Mouse (Mus musculus): ENCODE measurements around the gene Cyth3. TPM values are rescaled to one million over a fixed set of nuclear protein-coding genes. Genes with fewer than 3 reads are reported as not detected.

The Cyth3 gene
- 35.7 and 64.9 TPM in 2 replicates for polyA plus RNA-seq (2014; fragmentation: Nextera tagmentation; extraction: Ambion mirVana)

GRCm38 (mm10) chr5:143621893-143622622 lies at the start of gene Cyth3:
Gene Cyth3 (plus strand): TSS chr5:143622447.
- Histone ChIP-seq H3K4me3 (ENCODE audit: low read length) (peak within 1 kb of the TSS; percentile 93), H3K4me2 (replicated peaks; ENCODE audit: low read depth, low read length) (peak within 1 kb of the TSS; percentile 53), H3K27ac (ENCODE audit: low read depth, low read length) (peak within 1 kb of the TSS; percentile 76), H3K36me3 (ENCODE audit: control insufficient read depth, insufficient read depth, low read length) (no peaks in the 10 kb centered on the region), H3K9ac (ENCODE audit: low read depth, low read length) (peak within 1 kb of the TSS; percentile 89), H3K4me1 (ENCODE audit: control insufficient read depth, insufficient read depth, low read length) (peaks cover 47% of the 10 kb centered on the region), H3K9me3 (ENCODE audit: control insufficient read depth, low read length) (no peaks in the 10 kb centered on the region), H3K27me3 (ENCODE audit: control insufficient read depth, insufficient read depth, low read length) (no peaks in the 10 kb centered on the region)
- WGBS, result 7% methylated on average over 46 of the region's 46 CpGs
- peak; percentile 90 for ATAC-seq (ENCODE audit: low FRiP score, low TSS enrichment)

- no peak for ATAC-seq (ENCODE audit: low FRiP score, low TSS enrichment)
- 94% methylated on average over 4 of the region's 4 CpGs for WGBS
- Histone ChIP-seq H3K4me2 (replicated peaks; ENCODE audit: low read depth, low read length) (no peak overlapping the region), H3K4me3 (ENCODE audit: low read length) (no peak overlapping the region), H3K27me3 (ENCODE audit: control insufficient read depth, insufficient read depth, low read length) (no peaks in the 10 kb centered on the region), H3K9ac (ENCODE audit: low read depth, low read length) (no peak overlapping the region), H3K36me3 (ENCODE audit: control insufficient read depth, insufficient read depth, low read length) (no peaks in the 10 kb centered on the region), H3K4me1 (ENCODE audit: control insufficient read depth, insufficient read depth, low read length) (0 out of 2 replicates have a peak, but pooled peaks cover 4% of the 10 kb centered on the region), H3K27ac (ENCODE audit: low read depth, low read length) (no peak overlapping the region), H3K9me3 (ENCODE audit: control insufficient read depth, low read length) (no peaks in the 10 kb centered on the region)
These were observed 49.2 kb upstream of the Cyth3 start for GRCm38 (mm10) chr5:143573067-143573466.

DNA sequence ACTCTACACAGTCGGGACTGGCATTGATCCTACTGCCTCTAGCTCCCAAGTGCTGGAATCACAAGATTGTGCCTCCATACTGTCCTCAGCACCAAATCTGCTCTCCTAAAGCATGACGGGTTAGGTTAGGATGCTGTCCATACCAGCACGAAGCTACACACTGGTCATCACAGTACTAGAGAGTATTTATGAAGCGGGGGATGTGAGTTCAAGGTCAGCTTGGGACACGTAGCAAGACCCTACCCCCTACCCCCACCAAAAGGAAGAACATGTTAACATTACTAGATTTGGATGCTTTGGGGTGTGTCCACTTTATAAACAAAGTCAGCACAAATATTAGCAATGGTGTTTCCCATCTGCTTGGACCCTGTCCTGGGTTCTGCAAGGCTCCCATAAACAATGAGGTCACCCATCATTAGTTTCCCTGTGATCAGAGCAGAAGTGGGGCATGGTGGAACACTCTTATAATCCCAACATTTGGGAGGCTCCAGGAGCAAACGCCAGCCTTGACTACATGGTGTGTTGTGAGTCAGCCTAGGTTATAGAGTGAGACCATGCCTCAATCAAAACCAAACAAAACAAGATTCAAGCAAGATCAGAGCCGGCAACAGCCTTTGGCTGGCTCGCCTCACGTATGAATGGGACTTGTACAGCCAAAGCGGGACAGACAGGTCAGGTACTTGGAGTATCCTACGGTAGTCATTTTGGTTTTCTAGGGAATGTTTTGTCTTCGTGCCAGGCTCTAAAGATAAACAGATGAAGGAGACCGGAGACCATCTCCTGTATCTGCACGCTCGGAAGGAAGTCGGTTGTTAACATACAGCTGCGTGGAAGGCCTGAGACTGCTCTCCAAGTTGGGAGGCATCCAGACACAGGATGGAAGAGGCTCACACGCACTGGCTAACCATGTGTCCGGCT lies 47.7 kb upstream of the Cyth3 start:
- Histone ChIP-seq H3K27me3 (ENCODE audit: control insufficient read depth, insufficient read depth, low read length) (no peaks in the 10 kb centered on the region), H3K27ac (ENCODE audit: low read depth, low read length) (no peak overlapping the region), H3K9me3 (ENCODE audit: control insufficient read depth, low read length) (no peaks in the 10 kb centered on the region), H3K9ac (ENCODE audit: low read depth, low read length) (no peak overlapping the region), H3K36me3 (ENCODE audit: control insufficient read depth, insufficient read depth, low read length) (no peaks in the 10 kb centered on the region), H3K4me2 (replicated peaks; ENCODE audit: low read depth, low read length) (no peak overlapping the region), H3K4me1 (ENCODE audit: control insufficient read depth, insufficient read depth, low read length) (0 out of 2 replicates have a peak, but pooled peaks cover 4% of the 10 kb centered on the region), H3K4me3 (ENCODE audit: low read length) (no peak overlapping the region)
- no peak for ATAC-seq (ENCODE audit: low FRiP score, low TSS enrichment)
- 76% methylated on average over 19 of the region's 19 CpGs for WGBS

- peak; percentile 61; the same call in 1 of the 2 replicates for ATAC-seq (ENCODE audit: low FRiP score, low TSS enrichment)
- 0 out of 2 replicates have a peak, but pooled peaks cover 7% of the 10 kb centered on the region for H3K4me1 ChIP-seq (ENCODE audit: control insufficient read depth, insufficient read depth, low read length)
- H3K36me3 ChIP-seq (ENCODE audit: control insufficient read depth, insufficient read depth, low read length), result no peaks in the 10 kb centered on the region
- H3K27ac ChIP-seq (ENCODE audit: low read depth, low read length), result no peak overlapping the region
- no peaks in the 10 kb centered on the region for H3K27me3 ChIP-seq (ENCODE audit: control insufficient read depth, insufficient read depth, low read length)
- no peak overlapping the region for H3K4me3 ChIP-seq (ENCODE audit: low read length)
- H3K9ac ChIP-seq (ENCODE audit: low read depth, low read length), result no peak overlapping the region
- no peak overlapping the region for H3K4me2 ChIP-seq (replicated peaks; ENCODE audit: low read depth, low read length)
- no peaks in the 10 kb centered on the region for H3K9me3 ChIP-seq (ENCODE audit: control insufficient read depth, low read length)
- WGBS, result 63% methylated on average over 10 of the region's 10 CpGs
These were observed 42.6 kb upstream of the Cyth3 start for GRCm38 (mm10) chr5:143579537-143580203.

GRCm38 (mm10) chr5:143580982-143581381 lies 41.3 kb upstream of the Cyth3 start:
- no peaks in the 10 kb centered on the region for H3K9me3 ChIP-seq (ENCODE audit: control insufficient read depth, low read length)
- H3K4me3 ChIP-seq (ENCODE audit: low read length), result no peak overlapping the region
- no peak overlapping the region for H3K9ac ChIP-seq (ENCODE audit: low read depth, low read length)
- 0 out of 2 replicates have a peak, but pooled peaks cover 7% of the 10 kb centered on the region for H3K4me1 ChIP-seq (ENCODE audit: control insufficient read depth, insufficient read depth, low read length)
- H3K27ac ChIP-seq (ENCODE audit: low read depth, low read length), result no peak overlapping the region
- no peaks in the 10 kb centered on the region for H3K27me3 ChIP-seq (ENCODE audit: control insufficient read depth, insufficient read depth, low read length)
- no peaks in the 10 kb centered on the region for H3K36me3 ChIP-seq (ENCODE audit: control insufficient read depth, insufficient read depth, low read length)
- no peak overlapping the region for H3K4me2 ChIP-seq (replicated peaks; ENCODE audit: low read depth, low read length)
- no peak for ATAC-seq (ENCODE audit: low FRiP score, low TSS enrichment)
- WGBS, result 89% methylated on average over 2 of the region's 2 CpGs

- no peak overlapping the region for H3K4me2 ChIP-seq (replicated peaks; ENCODE audit: low read depth, low read length)
- no peak overlapping the region for H3K27ac ChIP-seq (ENCODE audit: low read depth, low read length)
- H3K27me3 ChIP-seq (ENCODE audit: control insufficient read depth, insufficient read depth, low read length), result no peaks in the 10 kb centered on the region
- 0 out of 2 replicates have a peak, but pooled peaks cover 7% of the 10 kb centered on the region for H3K4me1 ChIP-seq (ENCODE audit: control insufficient read depth, insufficient read depth, low read length)
- no peak for ATAC-seq (ENCODE audit: low FRiP score, low TSS enrichment)
- H3K9me3 ChIP-seq (ENCODE audit: control insufficient read depth, low read length), result no peaks in the 10 kb centered on the region
- no peak overlapping the region for H3K4me3 ChIP-seq (ENCODE audit: low read length)
- no peaks in the 10 kb centered on the region for H3K36me3 ChIP-seq (ENCODE audit: control insufficient read depth, insufficient read depth, low read length)
- 87% methylated on average over 8 of the region's 8 CpGs for WGBS
- H3K9ac ChIP-seq (ENCODE audit: low read depth, low read length), result no peak overlapping the region
These were observed 40.4 kb upstream of the Cyth3 start for GRCm38 (mm10) chr5:143581874-143582273.

DNA sequence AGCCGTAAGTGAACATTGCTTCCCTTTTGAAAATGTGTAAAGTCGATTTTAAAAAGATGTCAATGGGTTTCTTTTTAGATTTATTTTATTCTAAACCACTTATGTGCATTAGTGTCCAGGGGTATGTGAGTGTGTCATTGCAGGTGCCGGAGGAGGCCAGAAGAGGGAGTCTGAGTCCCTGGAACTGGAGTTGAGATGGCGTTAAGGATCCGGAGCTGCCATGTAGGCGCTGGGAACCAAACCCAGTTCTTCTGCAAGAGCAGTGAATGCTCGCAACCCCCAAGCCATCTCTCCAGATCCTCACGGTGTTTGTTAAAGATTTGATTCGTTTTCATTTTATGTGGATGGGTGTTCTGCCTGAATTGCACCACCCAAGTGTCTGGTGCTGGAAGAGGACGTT lies 39.2 kb upstream of the Cyth3 start:
- 95% methylated on average over 10 of the region's 10 CpGs for WGBS
- Histone ChIP-seq H3K27me3 (ENCODE audit: control insufficient read depth, insufficient read depth, low read length) (no peaks in the 10 kb centered on the region), H3K4me2 (replicated peaks; ENCODE audit: low read depth, low read length) (no peak overlapping the region), H3K9me3 (ENCODE audit: control insufficient read depth, low read length) (no peaks in the 10 kb centered on the region), H3K4me1 (ENCODE audit: control insufficient read depth, insufficient read depth, low read length) (0 out of 2 replicates have a peak, but pooled peaks cover 7% of the 10 kb centered on the region), H3K27ac (ENCODE audit: low read depth, low read length) (no peak overlapping the region), H3K9ac (ENCODE audit: low read depth, low read length) (no peak overlapping the region), H3K36me3 (ENCODE audit: control insufficient read depth, insufficient read depth, low read length) (no peaks in the 10 kb centered on the region), H3K4me3 (ENCODE audit: low read length) (no peak overlapping the region)
- no peak for ATAC-seq (ENCODE audit: low FRiP score, low TSS enrichment)

DNA sequence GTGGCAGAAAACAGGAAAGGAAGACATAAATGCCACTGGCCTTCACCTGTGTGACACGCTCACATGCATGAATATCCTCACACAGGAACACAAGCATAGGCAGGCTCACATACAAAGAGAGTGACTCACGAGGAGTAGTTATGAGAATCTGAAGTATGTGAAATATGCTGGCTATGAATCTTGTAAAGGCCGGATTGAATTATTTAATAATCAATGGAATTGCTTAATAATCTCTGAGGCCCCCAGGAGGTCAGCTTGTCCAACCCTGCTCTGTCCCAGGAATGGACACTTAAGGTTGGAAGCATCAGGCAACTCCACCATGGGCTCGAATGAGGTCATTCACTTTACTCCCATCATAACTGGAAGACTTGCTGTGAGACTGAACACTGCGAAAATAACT lies 37.3 kb upstream of the Cyth3 start:
- no peaks in the 10 kb centered on the region for H3K36me3 ChIP-seq (ENCODE audit: control insufficient read depth, insufficient read depth, low read length)
- no peak overlapping the region for H3K9ac ChIP-seq (ENCODE audit: low read depth, low read length)
- no peak for ATAC-seq (ENCODE audit: low FRiP score, low TSS enrichment)
- no peaks in the 10 kb centered on the region for H3K27me3 ChIP-seq (ENCODE audit: control insufficient read depth, insufficient read depth, low read length)
- H3K4me1 ChIP-seq (ENCODE audit: control insufficient read depth, insufficient read depth, low read length), result peaks cover 11% of the 10 kb centered on the region
- WGBS, result 90% methylated on average over 5 of the region's 5 CpGs
- H3K27ac ChIP-seq (ENCODE audit: low read depth, low read length), result no peak overlapping the region
- no peak overlapping the region for H3K4me3 ChIP-seq (ENCODE audit: low read length)
- no peaks in the 10 kb centered on the region for H3K9me3 ChIP-seq (ENCODE audit: control insufficient read depth, low read length)
- H3K4me2 ChIP-seq (replicated peaks; ENCODE audit: low read depth, low read length), result no peak overlapping the region
